Mouse (Mus musculus): ENCODE data around the gene Eps8.

- TF ChIP-seq CTCF (IDR thresholded peaks at IDR 0.05; ENCODE audit: extremely low read depth, insufficient read depth, insufficient read length, insufficient replicate concordance), result no peak
- no peak for TF ChIP-seq POLR2A (IDR thresholded peaks at IDR 0.05; ENCODE audit: low read depth, low read length)
These were observed 190.9 kb downstream of the Eps8 start for GRCm38 (mm10) chr6:137463771-137464170.
